Comparison of ENCODE assay signal across 8 mouse cellular contexts in genomic region chr8:70558334-70558733, GRCm38 (mm10). TPM values are rescaled to one million over a fixed set of nuclear protein-coding genes. Genes with fewer than 3 reads are reported as not detected.
DNase-seq lines count a peak whose midpoint lies in the region; ATAC-seq and TF ChIP-seq lines count a peak whose summit lies in the region.

No protein-coding gene starts in this region.

- no peak overlapping the region for H3K9ac ChIP-seq in neural tube, embryonic 13.5 days
- H3K9ac ChIP-seq in neural tube, embryonic 15.5 days (replicated peaks) = no peak overlapping the region
- no peak overlapping the region for H3K9ac ChIP-seq in heart, embryonic 16.5 days (ENCODE audit: low read length)
- no peak overlapping the region for H3K9ac ChIP-seq in lung, embryonic 14.5 days
- no peak overlapping the region for H3K9ac ChIP-seq in forebrain, embryonic 12.5 days
- H3K9ac ChIP-seq in forebrain, postnatal 0 days = no peak overlapping the region

- 80% methylated on average over 4 of the region's 4 CpGs for WGBS in neural tube, embryonic 13.5 days
- 74% methylated on average over 4 of the region's 4 CpGs for WGBS in neural tube, embryonic 15.5 days
- 39% methylated on average over 4 of the region's 4 CpGs for WGBS in heart, embryonic 16.5 days
- WGBS in lung, embryonic 14.5 days = 55% methylated on average over 4 of the region's 4 CpGs
- 73% methylated on average over 4 of the region's 4 CpGs for WGBS in forebrain, embryonic 12.5 days
- WGBS in forebrain, postnatal 0 days = 61% methylated on average over 4 of the region's 4 CpGs

- peak overlapping the region; percentile 28; the same call in 1 of the 2 replicates for H3K27ac ChIP-seq in neural tube, embryonic 13.5 days (replicated peaks)
- no peak overlapping the region for H3K27ac ChIP-seq in neural tube, embryonic 15.5 days (replicated peaks)
- H3K27ac ChIP-seq in heart, embryonic 16.5 days (ENCODE audit: low read length) = peak overlapping the region; percentile 58
- no peak overlapping the region for H3K27ac ChIP-seq in lung, embryonic 14.5 days (ENCODE audit: low read depth)
- H3K27ac ChIP-seq in forebrain, embryonic 12.5 days = no peak overlapping the region
- no peak overlapping the region for H3K27ac ChIP-seq in forebrain, postnatal 0 days (ENCODE audit: low read depth, low read length)

- no peaks in the 10 kb centered on the region for H3K9me3 ChIP-seq in neural tube, embryonic 13.5 days
- H3K9me3 ChIP-seq in neural tube, embryonic 15.5 days (replicated peaks) = no peaks in the 10 kb centered on the region
- no peaks in the 10 kb centered on the region for H3K9me3 ChIP-seq in heart, embryonic 16.5 days (replicated peaks; ENCODE audit: control insufficient read depth, low read length)
- H3K9me3 ChIP-seq in lung, embryonic 14.5 days (ENCODE audit: low read depth, low read length) = no peaks in the 10 kb centered on the region
- H3K9me3 ChIP-seq in forebrain, embryonic 12.5 days = no peaks in the 10 kb centered on the region
- H3K9me3 ChIP-seq in forebrain, postnatal 0 days (ENCODE audit: low read length) = no peaks in the 10 kb centered on the region

- no peaks in the 10 kb centered on the region for H3K27me3 ChIP-seq in neural tube, embryonic 13.5 days
- H3K27me3 ChIP-seq in neural tube, embryonic 15.5 days (replicated peaks) = no peaks in the 10 kb centered on the region
- no peaks in the 10 kb centered on the region for H3K27me3 ChIP-seq in heart, embryonic 16.5 days (ENCODE audit: control insufficient read depth, insufficient read depth, low read length)
- no peaks in the 10 kb centered on the region for H3K27me3 ChIP-seq in lung, embryonic 14.5 days (ENCODE audit: insufficient read depth, low read length)
- H3K27me3 ChIP-seq in forebrain, embryonic 12.5 days = no peaks in the 10 kb centered on the region
- H3K27me3 ChIP-seq in forebrain, postnatal 0 days (ENCODE audit: insufficient read depth, low read length) = no peaks in the 10 kb centered on the region

- DNase-seq in lung, embryonic 14.5 days = peak; percentile 24
- peak; percentile 71 to 79 for DNase-seq in thymus, postnatal 36 days
- DNase-seq in right cerebral cortex, postnatal 25 days = no peak
- DNase-seq in forebrain, postnatal 0 days = no peak

- no peak overlapping the region for H3K4me2 ChIP-seq in neural tube, embryonic 13.5 days
- H3K4me2 ChIP-seq in neural tube, embryonic 15.5 days = no peak overlapping the region
- no peak overlapping the region for H3K4me2 ChIP-seq in heart, embryonic 16.5 days (ENCODE audit: low read depth, low read length)
- H3K4me2 ChIP-seq in lung, embryonic 14.5 days = no peak overlapping the region
- no peak overlapping the region for H3K4me2 ChIP-seq in forebrain, embryonic 12.5 days
- H3K4me2 ChIP-seq in forebrain, postnatal 0 days (ENCODE audit: low read depth) = no peak overlapping the region

- ATAC-seq in neural tube, embryonic 13.5 days (ENCODE audit: low read depth) = no peak
- ATAC-seq in neural tube, embryonic 15.5 days (ENCODE audit: low FRiP score) = no peak
- ATAC-seq in heart, embryonic 16.5 days (replicated peaks; ENCODE audit: extremely low read depth, insufficient read depth, low FRiP score) = no peak
- no peak for ATAC-seq in lung, embryonic 14.5 days (ENCODE audit: insufficient read depth)
- no peak for ATAC-seq in forebrain, embryonic 12.5 days (ENCODE audit: low FRiP score)
- ATAC-seq in forebrain, postnatal 0 days = no peak

- peaks cover 35% of the 10 kb centered on the region for H3K4me1 ChIP-seq in neural tube, embryonic 13.5 days (replicated peaks)
- peaks cover 29% of the 10 kb centered on the region for H3K4me1 ChIP-seq in neural tube, embryonic 15.5 days
- peaks cover 68% of the 10 kb centered on the region for H3K4me1 ChIP-seq in heart, embryonic 16.5 days (ENCODE audit: control insufficient read depth, insufficient read depth, low read length)
- peaks cover 20% of the 10 kb centered on the region; the same call in 1 of the 2 replicates for H3K4me1 ChIP-seq in lung, embryonic 14.5 days (ENCODE audit: insufficient read depth)
- peaks cover 8% of the 10 kb centered on the region; the same call in 1 of the 2 replicates for H3K4me1 ChIP-seq in forebrain, embryonic 12.5 days
- no peaks in the 10 kb centered on the region for H3K4me1 ChIP-seq in forebrain, postnatal 0 days (ENCODE audit: insufficient read depth)

- H3K36me3 ChIP-seq in neural tube, embryonic 13.5 days = no peaks in the 10 kb centered on the region
- H3K36me3 ChIP-seq in neural tube, embryonic 15.5 days = 0 out of 2 replicates have a peak, but pooled peaks cover 4% of the 10 kb centered on the region
- H3K36me3 ChIP-seq in heart, embryonic 16.5 days (ENCODE audit: control insufficient read depth, insufficient read depth) = no peaks in the 10 kb centered on the region
- H3K36me3 ChIP-seq in lung, embryonic 14.5 days (ENCODE audit: insufficient read depth) = 0 out of 2 replicates have a peak, but pooled peaks cover 2% of the 10 kb centered on the region
- no peaks in the 10 kb centered on the region for H3K36me3 ChIP-seq in forebrain, embryonic 12.5 days (replicated peaks)
- H3K36me3 ChIP-seq in forebrain, postnatal 0 days (ENCODE audit: insufficient read depth) = no peaks in the 10 kb centered on the region

- TF ChIP-seq CTCF in lung, embryonic 14.5 days (IDR thresholded peaks at IDR 0.05; ENCODE audit: low read depth) = no peak
- no peak for TF ChIP-seq CTCF in forebrain, postnatal 0 days (IDR thresholded peaks at IDR 0.05; ENCODE audit: low read depth)

- no peak overlapping the region for H3K4me3 ChIP-seq in neural tube, embryonic 13.5 days
- no peak overlapping the region for H3K4me3 ChIP-seq in neural tube, embryonic 15.5 days (replicated peaks)
- H3K4me3 ChIP-seq in heart, embryonic 16.5 days (ENCODE audit: low read length) = no peak overlapping the region
- no peak overlapping the region for H3K4me3 ChIP-seq in lung, embryonic 14.5 days (ENCODE audit: low read depth, low read length)
- H3K4me3 ChIP-seq in forebrain, embryonic 12.5 days (replicated peaks) = no peak overlapping the region
- no peak overlapping the region for H3K4me3 ChIP-seq in forebrain, postnatal 0 days (ENCODE audit: low read depth, low read length)

RNA-seq across cellular contexts. Expression of gene Ell, which starts 19.1 kb away (rescaled TPM):
- 15.6 and 16.5 TPM in 2 replicates for polyA plus RNA-seq in neural tube, embryonic 13.5 days (2015; fragmentation: Nextera tagmentation; extraction: Ambion mirVana)
- polyA plus RNA-seq in neural tube, embryonic 15.5 days (2015; fragmentation: Nextera tagmentation; extraction: Ambion mirVana) = 14.7 and 19.2 TPM in 2 replicates
- polyA plus RNA-seq in heart, embryonic 16.5 days (2015; fragmentation: Nextera tagmentation; extraction: Ambion mirVana) = 14.0 and 15.4 TPM in 2 replicates
- polyA plus RNA-seq in lung, embryonic 14.5 days (2014; fragmentation: Nextera tagmentation; extraction: Ambion mirVana) = 18.5 and 20.0 TPM in 2 replicates
- polyA plus RNA-seq in forebrain, embryonic 12.5 days (2016; fragmentation: Nextera tagmentation; extraction: Ambion mirVana) = 18.8 and 19.9 TPM in 2 replicates
- 16.2 and 18.4 TPM in 2 replicates for total RNA-seq in forebrain, postnatal 0 days (2014; rRNA removed)
- polyA plus RNA-seq in forebrain, postnatal 0 days (2015; fragmentation: Nextera tagmentation; extraction: Ambion mirVana) = 9.7 and 11.0 TPM in 2 replicates

RNA-seq across cellular contexts. Expression of gene Kxd1, which starts 30.6 kb away (rescaled TPM):
- polyA plus RNA-seq in neural tube, embryonic 13.5 days (2015; fragmentation: Nextera tagmentation; extraction: Ambion mirVana) = 46.7 and 46.9 TPM in 2 replicates
- 44.4 and 51.1 TPM in 2 replicates for polyA plus RNA-seq in neural tube, embryonic 15.5 days (2015; fragmentation: Nextera tagmentation; extraction: Ambion mirVana)
- polyA plus RNA-seq in heart, embryonic 16.5 days (2015; fragmentation: Nextera tagmentation; extraction: Ambion mirVana) = 74.4 and 77.6 TPM in 2 replicates
- polyA plus RNA-seq in lung, embryonic 14.5 days (2014; fragmentation: Nextera tagmentation; extraction: Ambion mirVana) = 56.3 and 59.0 TPM in 2 replicates
- polyA plus RNA-seq in forebrain, embryonic 12.5 days (2016; fragmentation: Nextera tagmentation; extraction: Ambion mirVana) = 45.6 and 50.8 TPM in 2 replicates
- total RNA-seq in forebrain, postnatal 0 days (2014; rRNA removed) = 39.1 and 43.5 TPM in 2 replicates
- 51.6 and 51.9 TPM in 2 replicates for polyA plus RNA-seq in forebrain, postnatal 0 days (2015; fragmentation: Nextera tagmentation; extraction: Ambion mirVana)

RNA-seq across cellular contexts. Expression of gene Fkbp8, which starts 30.8 kb away (rescaled TPM):
- 347 and 358 TPM in 2 replicates for polyA plus RNA-seq in neural tube, embryonic 13.5 days (2015; fragmentation: Nextera tagmentation; extraction: Ambion mirVana)
- polyA plus RNA-seq in neural tube, embryonic 15.5 days (2015; fragmentation: Nextera tagmentation; extraction: Ambion mirVana) = 381 and 389 TPM in 2 replicates
- polyA plus RNA-seq in heart, embryonic 16.5 days (2015; fragmentation: Nextera tagmentation; extraction: Ambion mirVana) = 273 and 275 TPM in 2 replicates
- 239 and 245 TPM in 2 replicates for polyA plus RNA-seq in lung, embryonic 14.5 days (2014; fragmentation: Nextera tagmentation; extraction: Ambion mirVana)
- 309 and 314 TPM in 2 replicates for polyA plus RNA-seq in forebrain, embryonic 12.5 days (2016; fragmentation: Nextera tagmentation; extraction: Ambion mirVana)
- total RNA-seq in forebrain, postnatal 0 days (2014; rRNA removed) = 559 and 592 TPM in 2 replicates
- 385 and 426 TPM in 2 replicates for polyA plus RNA-seq in forebrain, postnatal 0 days (2015; fragmentation: Nextera tagmentation; extraction: Ambion mirVana)

RNA-seq across cellular contexts. Expression of gene Isyna1, which starts 35.8 kb away (rescaled TPM):
- polyA plus RNA-seq in neural tube, embryonic 13.5 days (2015; fragmentation: Nextera tagmentation; extraction: Ambion mirVana) = 113 and 115 TPM in 2 replicates
- 137 and 142 TPM in 2 replicates for polyA plus RNA-seq in neural tube, embryonic 15.5 days (2015; fragmentation: Nextera tagmentation; extraction: Ambion mirVana)
- 111 and 117 TPM in 2 replicates for polyA plus RNA-seq in heart, embryonic 16.5 days (2015; fragmentation: Nextera tagmentation; extraction: Ambion mirVana)
- polyA plus RNA-seq in lung, embryonic 14.5 days (2014; fragmentation: Nextera tagmentation; extraction: Ambion mirVana) = 91.6 and 107 TPM in 2 replicates
- 101 and 107 TPM in 2 replicates for polyA plus RNA-seq in forebrain, embryonic 12.5 days (2016; fragmentation: Nextera tagmentation; extraction: Ambion mirVana)
- total RNA-seq in forebrain, postnatal 0 days (2014; rRNA removed) = 127 and 136 TPM in 2 replicates
- 93.3 and 106 TPM in 2 replicates for polyA plus RNA-seq in forebrain, postnatal 0 days (2015; fragmentation: Nextera tagmentation; extraction: Ambion mirVana)

RNA-seq across cellular contexts. Expression of gene Uba52, which starts 47.7 kb away (rescaled TPM):
- 787 and 800 TPM in 2 replicates for polyA plus RNA-seq in neural tube, embryonic 13.5 days (2015; fragmentation: Nextera tagmentation; extraction: Ambion mirVana)
- polyA plus RNA-seq in neural tube, embryonic 15.5 days (2015; fragmentation: Nextera tagmentation; extraction: Ambion mirVana) = 653 and 714 TPM in 2 replicates
- 691 and 770 TPM in 2 replicates for polyA plus RNA-seq in heart, embryonic 16.5 days (2015; fragmentation: Nextera tagmentation; extraction: Ambion mirVana)
- polyA plus RNA-seq in lung, embryonic 14.5 days (2014; fragmentation: Nextera tagmentation; extraction: Ambion mirVana) = 964 and 1,036 TPM in 2 replicates
- polyA plus RNA-seq in forebrain, embryonic 12.5 days (2016; fragmentation: Nextera tagmentation; extraction: Ambion mirVana) = 692 and 734 TPM in 2 replicates
- 459 and 595 TPM in 2 replicates for total RNA-seq in forebrain, postnatal 0 days (2014; rRNA removed)
- 808 and 1,035 TPM in 2 replicates for polyA plus RNA-seq in forebrain, postnatal 0 days (2015; fragmentation: Nextera tagmentation; extraction: Ambion mirVana)

Comparison
In these comparisons a context has a peak if more than half of its experiments do, and no peak if none do; other contexts are left out.
1. H3K27ac ChIP-seq: peak in neural tube, embryonic 13.5 days (single experiment) and heart, embryonic 16.5 days (single experiment); none in neural tube, embryonic 15.5 days (single experiment), lung, embryonic 14.5 days (single experiment), forebrain, embryonic 12.5 days (single experiment) and forebrain, postnatal 0 days (single experiment).
2. DNase-seq: peak in lung, embryonic 14.5 days (single experiment) and thymus, postnatal 36 days (2 of 2); none in right cerebral cortex, postnatal 25 days (single experiment) and forebrain, postnatal 0 days (single experiment).